Mouse (Mus musculus): ENCODE results near the gene Pcnx.

DNA sequence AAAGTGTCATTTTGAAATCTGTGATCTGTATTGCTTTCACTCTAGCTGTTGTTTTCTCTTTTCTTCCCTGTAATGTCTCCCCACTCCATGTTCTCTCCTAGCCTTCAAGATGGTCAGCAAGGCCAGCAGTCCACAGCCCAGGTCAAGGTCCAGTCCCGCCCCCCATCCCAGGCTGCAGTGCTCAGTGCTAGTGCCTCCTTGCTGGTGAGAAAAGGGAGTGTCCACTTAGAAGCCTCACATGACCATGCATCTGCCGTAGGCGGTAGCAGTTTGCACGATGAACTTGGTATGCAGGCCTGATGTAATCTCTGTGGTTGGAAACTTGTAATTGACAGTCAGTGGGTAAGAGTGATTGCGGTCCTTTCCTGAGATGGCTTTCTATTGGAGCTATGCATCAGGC, 73.6 kb downstream of the Pcnx start:
- TF ChIP-seq POLR2A (IDR thresholded peaks at IDR 0.05; ENCODE audit: insufficient read length, low read depth) (no peak), TCF12 (IDR thresholded peaks at IDR 0.05; ENCODE audit: insufficient read depth, poor library complexity, severe bottlenecking) (no peak), SRF (IDR thresholded peaks at IDR 0.05; ENCODE audit: control insufficient read depth, insufficient read length, low read depth) (no peak), MAX (IDR thresholded peaks at IDR 0.05; ENCODE audit: low read depth) (no peak)

Data from myocyte (in vitro differentiated cells).